25 mouse cellular contexts compared by ENCODE assay signal in the genomic region with DNA sequence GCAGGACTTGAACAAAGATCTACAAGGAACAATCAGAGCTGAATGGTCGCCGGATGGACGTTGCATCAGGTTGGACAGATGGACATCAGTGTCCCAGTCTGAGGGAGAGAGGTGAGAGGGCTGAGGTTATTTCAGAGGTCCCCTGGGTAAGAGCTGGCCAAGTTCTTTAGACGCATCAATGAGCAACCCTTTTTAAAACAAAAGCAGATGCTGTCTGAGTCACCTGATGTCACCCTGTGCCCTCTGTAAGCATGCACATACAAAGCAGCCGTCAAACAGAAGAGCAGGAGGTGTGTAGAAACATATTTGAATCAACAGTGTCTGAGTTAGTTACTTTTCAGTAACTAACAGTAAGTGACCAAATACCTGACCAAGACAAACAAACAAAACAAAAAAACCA. TPM values are rescaled to one million over a fixed set of nuclear protein-coding genes. Genes with fewer than 3 reads are reported as not detected.
DNase-seq lines count a peak whose midpoint lies in the region; TF ChIP-seq lines count a peak whose summit lies in the region.
"Had no signal": no experiment of that assay in that cellular context is flagged by ENCODE, and none has a peak within 500 bp of the region (broad histone marks: within the 10 kb centered on the region; RNA-seq: fewer than 3 reads in every experiment).

No protein-coding gene starts in this region.

- TF ChIP-seq EP300 in CH12.LX (IDR thresholded peaks at IDR 0.05; ENCODE audit: low read length), result 0 out of 2 replicates have a peak, but pooled peaks have one; percentile 22

- no peaks in the 10 kb centered on the region for H3K36me3 ChIP-seq in CH12.LX (replicated peaks in 1 of 2; ENCODE audit: control insufficient read depth in 1 of 2, insufficient read depth in 1 of 2, low read length in 1 of 2)
- H3K36me3 ChIP-seq: embryonic facial prominence, embryonic 10.5 days; embryonic facial prominence, embryonic 12.5 days; forebrain, embryonic 15.5 days had no signal

- H3K4me2 ChIP-seq in CH12.LX (ENCODE audit: insufficient read depth, low read depth, poor library complexity, severe bottlenecking), result no peak overlapping the region
- H3K4me2 ChIP-seq: embryonic facial prominence, embryonic 12.5 days; forebrain, embryonic 13.5 days; forebrain, embryonic 15.5 days had no signal

- no peaks in the 10 kb centered on the region for H3K79me2 ChIP-seq in CH12.LX (replicated peaks; ENCODE audit: control insufficient read depth, extremely low read depth, insufficient read depth, poor library complexity, severe bottlenecking)

- no peaks in the 10 kb centered on the region for H3K9me3 ChIP-seq in CH12.LX (replicated peaks; ENCODE audit: low read length)
- H3K9me3 ChIP-seq: embryonic facial prominence, embryonic 10.5 days; embryonic facial prominence, embryonic 12.5 days; forebrain, embryonic 13.5 days; forebrain, embryonic 15.5 days had no signal

- peak; percentile 30 for DNase-seq in heart, adult 11 months
- DNase-seq in heart, postnatal 25 days (ENCODE audit: low spot score), result no peak
- DNase-seq in CH12.LX (ENCODE audit: extremely low read depth), result peak; percentile 21
- DNase-seq in adrenal gland, postnatal 4 days (ENCODE audit: low spot score in 2 of 2), result no peak
- no peak for DNase-seq in right cerebral cortex, postnatal 14 days
- DNase-seq: cerebellum, adult 11 months had no signal

- no peak for TF ChIP-seq CTCF in CH12.LX (conservative IDR thresholded peaks at IDR 0.05 in 1 of 2, IDR thresholded peaks at IDR 0.05 in 1 of 2; ENCODE audit: low read depth in 2 of 2, low read length in 2 of 2)

- intact Hi-C loops in heart, postnatal 25 days (cut with DNase I), result no loop called here

- H3K9ac ChIP-seq in CH12.LX (ENCODE audit: insufficient read depth, low read depth), result no peak overlapping the region
- H3K9ac ChIP-seq: embryonic facial prominence, embryonic 12.5 days; forebrain, embryonic 13.5 days; forebrain, embryonic 15.5 days; forebrain, postnatal 0 days had no signal

- peaks cover 0 to 25% of the 10 kb centered on the region in 2 experiments; a peak in 3 of 4 replicates for H3K4me1 ChIP-seq in CH12.LX (ENCODE audit: control insufficient read depth in 1 of 2, insufficient read depth in 2 of 2)
- H3K4me1 ChIP-seq: embryonic facial prominence, embryonic 10.5 days; embryonic facial prominence, embryonic 12.5 days; forebrain, embryonic 13.5 days; forebrain, embryonic 15.5 days had no signal

- no peaks in the 10 kb centered on the region for H3K27me3 ChIP-seq in CH12.LX (replicated peaks)
- H3K27me3 ChIP-seq: embryonic facial prominence, embryonic 12.5 days; forebrain, embryonic 13.5 days; forebrain, embryonic 15.5 days; Patski had no signal

- no peak for TF ChIP-seq POLR2A in CH12.LX (IDR thresholded peaks at IDR 0.05; ENCODE audit: low read depth, low read length)

- no peak overlapping the region for H3K27ac ChIP-seq in CH12.LX (ENCODE audit: insufficient read depth, low read depth)
- H3K27ac ChIP-seq: embryonic facial prominence, embryonic 10.5 days; embryonic facial prominence, embryonic 12.5 days; forebrain, embryonic 13.5 days; forebrain, embryonic 15.5 days had no signal

- dilution Hi-C loops in CH12.LX (cut with MboI; ENCODE audit: extremely low pct_ligation_motif_present, extremely low pct_unique_long_range_greater_than_20kb, low sequenced_read_pairs), result no loop called here

- TF ChIP-seq RAD21 in CH12.LX (IDR thresholded peaks at IDR 0.05; ENCODE audit: low read depth, low read length), result no peak

- H3K4me3 ChIP-seq in CH12.LX (replicated peaks in 1 of 3; ENCODE audit: low read depth in 2 of 3, low read length in 2 of 3, poor library complexity in 1 of 3), result no peak overlapping the region
- H3K4me3 ChIP-seq: embryonic facial prominence, embryonic 10.5 days; embryonic facial prominence, embryonic 12.5 days; forebrain, embryonic 13.5 days; forebrain, embryonic 15.5 days had no signal

- in situ Hi-C loops in CH12.LX (cut with MboI; ENCODE audit: low pct_ligation_motif_present, low pct_unique_long_range_greater_than_20kb, low sequenced_read_pairs), result no loop called here

TF ChIP-seq in CH12.LX, 34 proteins besides CTCF, POLR2A, EP300 and RAD21:
- peak; percentile 62 for TF ChIP-seq BHLHE40 (IDR thresholded peaks at IDR 0.05; ENCODE audit: low read depth, low read length)
- no peak for TF ChIP-seq MEF2A (IDR thresholded peaks at IDR 0.05; ENCODE audit: borderline replicate concordance, low read depth, low read length)
- 0 out of 2 replicates have a peak, but pooled peaks have one; percentile 29 for TF ChIP-seq SIN3A (IDR thresholded peaks at IDR 0.05; ENCODE audit: low read length)

RNA-seq across cellular contexts. Expression of gene Lcn5, which starts 6.4 kb away (rescaled TPM):
- not detected for total RNA-seq in heart, postnatal 25 days (2021)
- total RNA-seq in CH12.LX (2012; rRNA removed), result not detected in 2 replicates
- not detected in 2 replicates for total RNA-seq in CH12.LX (2014; rRNA removed)
- polyA plus RNA-seq in CH12.LX (2012; ENCODE audit: insufficient read length, low read depth), result not detected in 2 replicates
- not detected for total RNA-seq in adrenal gland, postnatal 4 days (2021)
- total RNA-seq: adrenal gland, adult 18-20 months; adrenal gland, adult 8-10 months; adrenal gland, postnatal 14 days; adrenal gland, postnatal 36 days; ES-E14; forebrain, postnatal 0 days; MEL had no signal
- polyA plus RNA-seq: activated CD4-positive, CD25-positive, alpha-beta regulatory T cell, adult 4 months; brain, embryonic 14.5 days; CD4-positive, CD25-positive, alpha-beta regulatory T cell, adult 4 months; cerebellum, adult 2 months; cortical plate, adult 2 months; embryonic facial prominence, embryonic 10.5 days; embryonic facial prominence, embryonic 12.5 days; embryonic facial prominence, embryonic 14.5 days; forebrain, embryonic 11.5 days; forebrain, embryonic 13.5 days; forebrain, embryonic 15.5 days; forebrain, postnatal 0 days; Patski had no signal

RNA-seq across cellular contexts. Expression of gene Lcn8, which starts 11.2 kb away (rescaled TPM):
- under 1 TPM; 0.73 to 0.99 TPM for total RNA-seq in heart, postnatal 25 days (2021)
- not detected in 2 replicates for total RNA-seq in CH12.LX (2012; rRNA removed)
- not detected in 2 replicates for total RNA-seq in CH12.LX (2014; rRNA removed)
- polyA plus RNA-seq in CH12.LX (2012; ENCODE audit: insufficient read length, low read depth), result not detected in 2 replicates
- under 1 TPM in 1 of 2 experiments, not detected in 1; 0.68 TPM for total RNA-seq in adrenal gland, postnatal 4 days (2021)
- total RNA-seq: adrenal gland, adult 18-20 months; adrenal gland, adult 8-10 months; adrenal gland, postnatal 14 days; adrenal gland, postnatal 36 days; ES-E14; forebrain, postnatal 0 days; MEL had no signal
- polyA plus RNA-seq: activated CD4-positive, CD25-positive, alpha-beta regulatory T cell, adult 4 months; brain, embryonic 14.5 days; CD4-positive, CD25-positive, alpha-beta regulatory T cell, adult 4 months; cerebellum, adult 2 months; cortical plate, adult 2 months; embryonic facial prominence, embryonic 14.5 days; forebrain, embryonic 11.5 days; forebrain, embryonic 13.5 days; forebrain, embryonic 15.5 days; forebrain, postnatal 0 days; Patski had no signal

RNA-seq across cellular contexts. Expression of gene Lcn6, which starts 12.5 kb away (rescaled TPM):
- not detected for total RNA-seq in heart, postnatal 25 days (2021)
- total RNA-seq in CH12.LX (2012; rRNA removed) (not detected in 2 replicates), CH12.LX (2014; rRNA removed) (not detected in 2 replicates)
- polyA plus RNA-seq in CH12.LX (2012; ENCODE audit: insufficient read length, low read depth), result not detected in 2 replicates
- not detected for total RNA-seq in adrenal gland, postnatal 4 days (2021)
- total RNA-seq: adrenal gland, adult 18-20 months; adrenal gland, adult 8-10 months; adrenal gland, postnatal 14 days; adrenal gland, postnatal 36 days; ES-E14; forebrain, postnatal 0 days; MEL had no signal
- polyA plus RNA-seq: activated CD4-positive, CD25-positive, alpha-beta regulatory T cell, adult 4 months; brain, embryonic 14.5 days; CD4-positive, CD25-positive, alpha-beta regulatory T cell, adult 4 months; cerebellum, adult 2 months; cortical plate, adult 2 months; embryonic facial prominence, embryonic 10.5 days; embryonic facial prominence, embryonic 12.5 days; embryonic facial prominence, embryonic 14.5 days; forebrain, embryonic 11.5 days; forebrain, embryonic 13.5 days; forebrain, embryonic 15.5 days; forebrain, postnatal 0 days; Patski had no signal

RNA-seq across cellular contexts. Expression of gene Lcn10, which starts 18.4 kb away (rescaled TPM):
- total RNA-seq in heart, postnatal 25 days (2021), result not detected
- total RNA-seq in CH12.LX (2012; rRNA removed) (not detected in 2 replicates), CH12.LX (2014; rRNA removed) (not detected in 2 replicates)
- not detected in 2 replicates for polyA plus RNA-seq in CH12.LX (2012; ENCODE audit: insufficient read length, low read depth)
- not detected for total RNA-seq in adrenal gland, postnatal 4 days (2021)
- total RNA-seq: adrenal gland, adult 18-20 months; adrenal gland, adult 8-10 months; adrenal gland, postnatal 14 days; adrenal gland, postnatal 36 days; ES-E14; forebrain, postnatal 0 days; MEL had no signal
- polyA plus RNA-seq: activated CD4-positive, CD25-positive, alpha-beta regulatory T cell, adult 4 months; brain, embryonic 14.5 days; cerebellum, adult 2 months; cortical plate, adult 2 months; embryonic facial prominence, embryonic 10.5 days; embryonic facial prominence, embryonic 12.5 days; embryonic facial prominence, embryonic 14.5 days; forebrain, embryonic 11.5 days; forebrain, embryonic 13.5 days; forebrain, embryonic 15.5 days; forebrain, postnatal 0 days; Patski had no signal

RNA-seq across cellular contexts. Expression of gene Obp2a, which starts 35.7 kb away (rescaled TPM):
- total RNA-seq in heart, postnatal 25 days (2021), result not detected
- total RNA-seq in CH12.LX (2012; rRNA removed) (not detected in 2 replicates), CH12.LX (2014; rRNA removed) (not detected in 2 replicates)
- not detected in 2 replicates for polyA plus RNA-seq in CH12.LX (2012; ENCODE audit: insufficient read length, low read depth)
- total RNA-seq in adrenal gland, postnatal 4 days (2021), result 1 to 10 TPM; 6.6 to 6.9 TPM
- total RNA-seq: ES-E14; forebrain, postnatal 0 days; MEL had no signal
- polyA plus RNA-seq: activated CD4-positive, CD25-positive, alpha-beta regulatory T cell, adult 4 months; brain, embryonic 14.5 days; CD4-positive, CD25-positive, alpha-beta regulatory T cell, adult 4 months; cerebellum, adult 2 months; cortical plate, adult 2 months; embryonic facial prominence, embryonic 10.5 days; embryonic facial prominence, embryonic 12.5 days; embryonic facial prominence, embryonic 14.5 days; forebrain, embryonic 11.5 days; forebrain, embryonic 13.5 days; forebrain, embryonic 15.5 days; forebrain, postnatal 0 days; Patski had no signal

Comparison
In these comparisons a context has a peak if more than half of its experiments do, and no peak if none do; other contexts are left out.
1. DNase-seq: peak in heart, adult 11 months (single experiment) and CH12.LX (single experiment); none in heart, postnatal 25 days (single experiment), adrenal gland, postnatal 4 days (0 of 2) and right cerebral cortex, postnatal 14 days (single experiment).